Mouse (Mus musculus) C2C12 (cell line): ENCODE measurements around the gene Zp2. TPM values are rescaled to one million over a fixed set of nuclear protein-coding genes. Genes with fewer than 3 reads are reported as not detected.

ENCODE experiments used
- H3K27me3 ChIP-seq: one replicate; pipeline ENCODE4 v1.6.1; 2011; ENCODE audit not compliant: control insufficient read depth, insufficient read depth, insufficient read length
- H3K36me3 ChIP-seq: one replicate; pipeline ENCODE4 v1.6.1; 2011; ENCODE audit not compliant: control insufficient read depth, insufficient read depth
- H3K4me3 ChIP-seq: one replicate; pipeline ENCODE4 v1.5.1; 2011; ENCODE audit warnings: mild to moderate bottlenecking, control low read depth; ENCODE audit not compliant: poor library complexity, insufficient read depth, severe bottlenecking
- H3K79me2 ChIP-seq: one replicate; pipeline ENCODE4 v1.6.1; 2011; ENCODE audit not compliant: control insufficient read depth, insufficient read depth
- H3K79me3 ChIP-seq: one replicate; pipeline ENCODE4 v1.6.1; 2011; ENCODE audit warnings: low read depth, control low read depth
- H3ac ChIP-seq: one replicate; pipeline ENCODE3; 2011; ENCODE audit warnings: low read depth; ENCODE audit not compliant: control insufficient read depth, insufficient read length
- CEBPB ChIP-seq: IDR thresholded peaks from one replicate; pipeline ENCODE4 v1.6.1; 2011; ENCODE audit warnings: low read depth, mild to moderate bottlenecking, control low read depth, moderate library complexity
- CTCF ChIP-seq: IDR thresholded peaks from one replicate; pipeline ENCODE4 v1.5.1; 2011; ENCODE audit not compliant: control insufficient read depth, insufficient read depth, insufficient read length
- FOSL1 ChIP-seq: IDR thresholded peaks from one replicate; pipeline ENCODE4 v1.8.0; 2011; ENCODE audit warnings: mild to moderate bottlenecking, low read length; ENCODE audit not compliant: poor library complexity, insufficient read depth, severe bottlenecking
- MAX ChIP-seq: IDR thresholded peaks from one replicate; pipeline ENCODE4 v1.6.1; 2011; ENCODE audit warnings: mild to moderate bottlenecking, control low read depth
- MYOD1 ChIP-seq: IDR thresholded peaks from one replicate; pipeline ENCODE4 v1.6.1; 2011; ENCODE audit warnings: low read depth; ENCODE audit not compliant: control insufficient read depth, insufficient read length
- MYOG ChIP-seq: IDR thresholded peaks from one replicate; pipeline ENCODE4 v1.6.1; 2011; ENCODE audit not compliant: control insufficient read depth, insufficient read length; ENCODE audit errors: extremely low read depth
- USF1 ChIP-seq: IDR thresholded peaks from one replicate; pipeline ENCODE4 v1.6.1; 2011; ENCODE audit warnings: low read depth, mild to moderate bottlenecking, control low read depth, moderate library complexity
- polyA plus RNA-seq: library from polyadenylated mRNA; unstranded; fragments of >200 nt; fragmentation: generic; extraction: Trizol; gene quantifications from one replicate; pipeline ENCODE4 v1.2.1, GENCODE M21; 2012; ENCODE audit warnings: missing spikeins

Zp2 gene
- polyA plus RNA-seq, 1 experiment, result not detected

DNA sequence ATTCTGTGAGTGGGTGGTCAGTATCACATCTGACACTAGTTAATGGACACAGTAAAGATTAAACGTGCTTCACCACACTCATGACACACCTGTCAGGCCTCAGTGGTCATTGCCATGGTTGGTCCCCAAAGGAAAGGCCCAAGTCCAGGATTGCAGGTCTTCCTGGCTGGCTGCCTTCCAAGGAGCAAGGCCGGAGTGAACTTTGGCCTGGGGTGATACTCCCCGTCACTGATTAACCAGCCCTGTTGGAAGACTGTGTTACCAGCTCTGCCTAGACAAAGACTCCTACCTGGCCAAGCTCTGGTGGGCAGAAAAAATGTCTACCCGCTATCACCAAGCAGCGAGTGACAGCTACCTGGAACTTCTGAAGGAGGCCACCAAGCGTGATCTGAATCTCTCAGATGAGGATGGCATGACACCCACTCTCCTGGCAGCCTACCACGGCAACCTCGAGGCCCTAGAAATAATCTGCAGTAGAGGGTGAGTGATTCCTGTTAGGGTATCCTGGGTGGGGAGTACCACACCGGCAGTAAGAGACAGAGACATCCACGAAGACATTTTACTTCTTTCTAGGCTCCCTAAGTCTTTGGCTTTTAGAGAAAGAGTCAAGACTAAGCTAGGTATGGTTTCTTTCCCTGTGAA is 28.6 kb upstream of the Zp2 start, which contains the start of gene Anks4b:
Gene Anks4b (plus strand): TSS at position 256 of the 642 bp plus-strand sequence.
- H3K36me3 ChIP-seq, result no peaks in the 10 kb centered on the region
- no peak for TF ChIP-seq CTCF
- TF ChIP-seq FOSL1, result no peak
- no peak for TF ChIP-seq MAX
- TF ChIP-seq MYOG, result no peak
- TF ChIP-seq USF1, result no peak
- H3K79me3 ChIP-seq, result no peaks in the 10 kb centered on the region
- H3K79me2 ChIP-seq, result no peaks in the 10 kb centered on the region
- no peak within 1 kb of the TSS for H3ac ChIP-seq
- no peaks in the 10 kb centered on the region for H3K27me3 ChIP-seq
- H3K4me3 ChIP-seq, result no peak within 1 kb of the TSS

GRCm38 (mm10) chr7:120172188-120172700 is 27.2 kb upstream of the Zp2 start:
- no peaks in the 10 kb centered on the region for H3K36me3 ChIP-seq
- no peaks in the 10 kb centered on the region for H3K79me3 ChIP-seq
- no peaks in the 10 kb centered on the region for H3K79me2 ChIP-seq
- H3ac ChIP-seq, result no peak overlapping the region
- H3K4me3 ChIP-seq, result no peak overlapping the region
- TF ChIP-seq USF1 (no peak), CTCF (no peak)
- no peaks in the 10 kb centered on the region for H3K27me3 ChIP-seq

DNA sequence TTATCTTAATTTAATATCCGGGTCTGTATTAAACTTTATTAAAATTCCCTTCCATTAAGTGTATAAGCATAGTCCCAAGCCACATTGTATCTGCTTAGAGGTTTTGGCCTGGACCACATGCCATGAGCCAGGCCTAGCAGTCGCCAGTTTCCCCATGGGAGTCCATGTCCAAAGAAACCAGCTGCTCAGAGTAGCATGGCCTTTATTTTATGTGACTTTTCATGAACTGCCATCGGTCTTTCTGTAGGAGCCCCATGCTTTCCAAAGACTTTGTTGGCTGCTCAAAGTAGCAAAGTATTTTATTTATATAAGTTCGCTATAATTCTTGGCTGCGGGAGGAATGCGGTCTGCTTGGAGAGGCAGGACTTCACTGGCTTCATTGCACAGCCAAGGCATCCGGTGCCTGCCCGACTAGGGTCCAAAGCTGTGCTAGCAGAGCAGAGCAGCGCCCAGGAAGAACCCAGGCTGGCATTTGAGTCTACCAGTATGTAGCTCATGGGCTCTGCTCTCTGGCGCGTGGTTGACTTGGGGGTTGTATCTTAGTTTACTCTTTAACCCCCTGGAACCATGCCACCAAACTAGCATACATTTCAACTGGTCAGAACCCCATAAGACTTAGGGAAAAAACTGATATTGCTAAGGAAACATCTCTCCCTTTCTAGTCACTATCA is 18.6 kb upstream of the Zp2 start:
- Histone ChIP-seq H3K36me3 (no peaks in the 10 kb centered on the region), H3K27me3 (no peaks in the 10 kb centered on the region), H3ac (no peak overlapping the region), H3K79me2 (no peaks in the 10 kb centered on the region), H3K4me3 (no peak overlapping the region), H3K79me3 (no peaks in the 10 kb centered on the region)
- no peak for TF ChIP-seq MYOG
- no peak for TF ChIP-seq CEBPB
- TF ChIP-seq FOSL1, result no peak
- no peak for TF ChIP-seq MAX
- no peak for TF ChIP-seq CTCF
- TF ChIP-seq USF1, result no peak
- TF ChIP-seq MYOD1, result no peak

- Histone ChIP-seq H3K36me3 (no peaks in the 10 kb centered on the region), H3K79me2 (no peaks in the 10 kb centered on the region), H3K4me3 (no peak overlapping the region), H3K27me3 (no peaks in the 10 kb centered on the region), H3ac (no peak overlapping the region), H3K79me3 (no peaks in the 10 kb centered on the region)
- TF ChIP-seq CEBPB (no peak), FOSL1 (no peak), MAX (no peak), MYOD1 (no peak), MYOG (no peak), CTCF (no peak)
These were observed 13.1 kb upstream of the Zp2 start for GRCm38 (mm10) chr7:120158121-120158613.

GRCm38 (mm10) chr7:120157575-120158061 is 12.5 kb upstream of the Zp2 start:
- no peak overlapping the region for H3K4me3 ChIP-seq
- no peak overlapping the region for H3ac ChIP-seq
- H3K79me3 ChIP-seq, result no peaks in the 10 kb centered on the region
- H3K36me3 ChIP-seq, result no peaks in the 10 kb centered on the region
- TF ChIP-seq MYOG, result no peak
- no peak for TF ChIP-seq MAX
- no peak for TF ChIP-seq MYOD1
- TF ChIP-seq USF1, result no peak
- TF ChIP-seq FOSL1, result no peak
- no peak for TF ChIP-seq CTCF
- no peak for TF ChIP-seq CEBPB
- H3K79me2 ChIP-seq, result no peaks in the 10 kb centered on the region
- H3K27me3 ChIP-seq, result no peaks in the 10 kb centered on the region
